Mouse (Mus musculus): ENCODE results near the gene Ackr4. TPM values are rescaled to one million over a fixed set of nuclear protein-coding genes. Genes with fewer than 3 reads are reported as not detected.

Ackr4 gene
- polyA plus RNA-seq, 2 experiments from 2014 or later = 0.51 to 0.73 TPM

- ATAC-seq = no peak
Observed at GRCm38 (mm10) chr9:104104986-104105385, 21.7 kb downstream of the Ackr4 start.

GRCm38 (mm10) chr9:104102901-104103300 lies 23.8 kb downstream of the Ackr4 start:
- no peak for ATAC-seq

GRCm38 (mm10) chr9:104102301-104102700 lies 24.4 kb downstream of the Ackr4 start:
- ATAC-seq = no peak

- no peak for ATAC-seq
Observed at GRCm38 (mm10) chr9:104101458-104101857, 25.3 kb downstream of the Ackr4 start.

GRCm38 (mm10) chr9:104100822-104101221 lies 25.9 kb downstream of the Ackr4 start:
- ATAC-seq = no peak

GRCm38 (mm10) chr9:104099060-104099459 lies 27.7 kb downstream of the Ackr4 start:
- ATAC-seq = no peak

GRCm38 (mm10) chr9:104098256-104098655 lies 28.5 kb downstream of the Ackr4 start:
- ATAC-seq = no peak

GRCm38 (mm10) chr9:104092945-104093344 lies 33.8 kb downstream of the Ackr4 start:
- no peak for ATAC-seq

GRCm38 (mm10) chr9:104088555-104088954 lies 38.2 kb downstream of the Ackr4 start:
- no peak for ATAC-seq

- no peak for ATAC-seq
Observed at GRCm38 (mm10) chr9:104085730-104086429, 40.9 kb downstream of the Ackr4 start.

GRCm38 (mm10) chr9:104080038-104080437 lies 46.7 kb downstream of the Ackr4 start:
- no peak for ATAC-seq

- ATAC-seq = no peak
Observed at GRCm38 (mm10) chr9:104079379-104079778, 47.4 kb downstream of the Ackr4 start.

GRCm38 (mm10) chr9:104078780-104079179 lies 48.0 kb downstream of the Ackr4 start:
- ATAC-seq = no peak

GRCm38 (mm10) chr9:104075808-104076207 lies 50.9 kb downstream of the Ackr4 start:
- peak; percentile 40 for ATAC-seq

GRCm38 (mm10) chr9:104070863-104071604 lies 55.7 kb downstream of the Ackr4 start:
- no peak for ATAC-seq

- no peak for ATAC-seq
Observed at GRCm38 (mm10) chr9:104070241-104070640, 56.5 kb downstream of the Ackr4 start.

GRCm38 (mm10) chr9:104064571-104064970 lies 62.2 kb downstream of the Ackr4 start:
- ATAC-seq = no peak

- ATAC-seq = peak; percentile 90
Observed at GRCm38 (mm10) chr9:104063244-104063961, 63.3 kb downstream of the Ackr4 start, which contains the start of gene Acad11. Gene Acad11, plus strand, starts transcription at chr9:104063377.

- ATAC-seq = peak; percentile 71
Observed at GRCm38 (mm10) chr9:104062430-104063243, 64.1 kb downstream of the Ackr4 start, which contains the start of gene Uba5. Gene Uba5, minus strand, starts transcription at chr9:104063134.

- ATAC-seq = no peak
Observed at GRCm38 (mm10) chr9:104051028-104051427, 75.7 kb downstream of the Ackr4 start.

GRCm38 (mm10) chr9:104043676-104044075 lies 83.1 kb downstream of the Ackr4 start:
- no peak for ATAC-seq

GRCm38 (mm10) chr9:104040362-104040761 lies 86.4 kb downstream of the Ackr4 start, which contains the start of gene Gm28305:
Gene Gm28305, plus strand, starts transcription at chr9:104040662.
- no peak for ATAC-seq

Measured in activated CD4-positive, CD25-positive, alpha-beta regulatory T cell, adult 4 months (primary cell).